Mouse (Mus musculus) embryonic fibroblast, embryonic 13.5 days (primary cell): ENCODE results near the gene Fam25c. TPM values are rescaled to one million over a fixed set of nuclear protein-coding genes. Genes with fewer than 3 reads are reported as not detected.

Experiments used
- H3K27ac ChIP-seq: 2 replicates; pipeline ENCODE4 v1.5.1; 2012; ENCODE audit warnings: low read length, control low read depth, inconsistent platforms; ENCODE audit not compliant: insufficient read depth
- H3K4me1 ChIP-seq: 2 replicates; pipeline ENCODE4 v1.6.1; 2011; ENCODE audit warnings: low read length; ENCODE audit not compliant: control insufficient read depth, insufficient read depth
- H3K4me3 ChIP-seq: 2 replicates; pipeline ENCODE4 v1.5.1; 2011; ENCODE audit warnings: mild to moderate bottlenecking, control low read depth, low read length; ENCODE audit not compliant: insufficient read depth
- CTCF ChIP-seq: IDR thresholded peaks from 2 replicates; pipeline ENCODE4 v1.5.1; 2011; ENCODE audit warnings: mild to moderate bottlenecking, control low read depth, low read length, moderate library complexity, borderline replicate concordance; ENCODE audit not compliant: insufficient read depth
- POLR2A ChIP-seq: IDR thresholded peaks from 2 replicates; pipeline ENCODE4 v1.6.1; 2011; ENCODE audit warnings: low read depth, mild to moderate bottlenecking, control low read depth, low read length, moderate library complexity
- polyA plus RNA-seq: library from polyadenylated mRNA; stranded (reverse); fragments of >200 nt; gene quantifications from 2 replicates; pipeline ENCODE4 v1.2.4, GENCODE M21; 2011; ENCODE audit warnings: low read depth; ENCODE audit not compliant: missing spikeins, insufficient read length

Fam25c gene
- polyA plus RNA-seq, 1 experiment: not detected

- Histone ChIP-seq H3K4me1 (peaks cover 1% of the 10 kb centered on the region; the same call in 1 of the 2 replicates), H3K4me3 (no peak overlapping the region), H3K27ac (no peak overlapping the region)
- TF ChIP-seq CTCF (no peak), POLR2A (no peak)
These were observed 52.5 kb downstream of the Fam25c start for GRCm38 (mm10) chr14:34302681-34303242.

Other genes with a start within 250 kb of the Fam25c start
- gene Npy4r, start 202.9 kb downstream of the Fam25c start, polyA plus RNA-seq: not detected in 2 replicates
- gene Gprin2, start 153.8 kb downstream of the Fam25c start, polyA plus RNA-seq: 0.12 and 0.46 TPM in 2 replicates
- not detected in 2 replicates for gene Syt15, start 135.8 kb downstream of the Fam25c start, polyA plus RNA-seq
- 7.4 and 10.1 TPM in 2 replicates for gene Shld2, start 44.9 kb downstream of the Fam25c start, polyA plus RNA-seq
- 159 and 181 TPM in 2 replicates for gene Glud1, start 44.7 kb downstream of the Fam25c start, polyA plus RNA-seq
- 6.6 and 10.8 TPM in 2 replicates for gene Sncg, start 19.4 kb upstream of the Fam25c start, polyA plus RNA-seq
- gene Mmrn2, start 20.0 kb upstream of the Fam25c start, polyA plus RNA-seq: not detected in 2 replicates
- gene Bmpr1a, start 147.9 kb upstream of the Fam25c start, polyA plus RNA-seq: 116 and 146 TPM in 2 replicates
- not detected in 2 replicates for gene 9230112D13Rik, start 167.4 kb upstream of the Fam25c start, polyA plus RNA-seq
- gene Ldb3, start 233.2 kb upstream of the Fam25c start, polyA plus RNA-seq: 2.7 and 9.2 TPM in 2 replicates
- gene Opn4, start 244.7 kb upstream of the Fam25c start, polyA plus RNA-seq: not detected in 2 replicates